Mouse (Mus musculus): Measurements from ENCODE around the gene Cebpzos.

Cebpzos gene

GRCm38 (mm10) chr17:78942579-78942978, 26.3 kb downstream of the Cebpzos start:
- DNase-seq = no peak

GRCm38 (mm10) chr17:78951225-78951624, 34.9 kb downstream of the Cebpzos start:
- no peak for DNase-seq

GRCm38 (mm10) chr17:78952070-78952469, 35.8 kb downstream of the Cebpzos start:
- DNase-seq = no peak

- DNase-seq = no peak
Observed at GRCm38 (mm10) chr17:78953240-78953639, 36.9 kb downstream of the Cebpzos start.

GRCm38 (mm10) chr17:78959473-78959872, 43.2 kb downstream of the Cebpzos start:
- no peak for DNase-seq

GRCm38 (mm10) chr17:78964387-78964786, 48.1 kb downstream of the Cebpzos start:
- DNase-seq = no peak

- DNase-seq = no peak
Observed at GRCm38 (mm10) chr17:78966092-78966883, 50.0 kb downstream of the Cebpzos start.

GRCm38 (mm10) chr17:78968500-78968899, 52.2 kb downstream of the Cebpzos start:
- DNase-seq = no peak

Measured in kidney, postnatal 10 days (tissue).